Mouse (Mus musculus) spleen, postnatal 10 days (tissue): ENCODE results near the gene Ablim1.

Experiments used
- DNase-seq, 2 experiments: peaks; one replicate each; pipeline ENCODE4 v3.0.0; 2021 to 2022; ENCODE audit warnings: low spot score in 2 of 2

The Ablim1 gene

GRCm38 (mm10) chr19:57128037-57128436, 186.7 kb downstream of the Ablim1 start:
- no peak for DNase-seq

- DNase-seq: no peak
Observed at GRCm38 (mm10) chr19:57127523-57127922, 187.2 kb downstream of the Ablim1 start.

GRCm38 (mm10) chr19:57126950-57127349, 187.8 kb downstream of the Ablim1 start:
- no peak for DNase-seq

- DNase-seq: no peak
Observed at GRCm38 (mm10) chr19:57124906-57125305, 189.8 kb downstream of the Ablim1 start.

DNA sequence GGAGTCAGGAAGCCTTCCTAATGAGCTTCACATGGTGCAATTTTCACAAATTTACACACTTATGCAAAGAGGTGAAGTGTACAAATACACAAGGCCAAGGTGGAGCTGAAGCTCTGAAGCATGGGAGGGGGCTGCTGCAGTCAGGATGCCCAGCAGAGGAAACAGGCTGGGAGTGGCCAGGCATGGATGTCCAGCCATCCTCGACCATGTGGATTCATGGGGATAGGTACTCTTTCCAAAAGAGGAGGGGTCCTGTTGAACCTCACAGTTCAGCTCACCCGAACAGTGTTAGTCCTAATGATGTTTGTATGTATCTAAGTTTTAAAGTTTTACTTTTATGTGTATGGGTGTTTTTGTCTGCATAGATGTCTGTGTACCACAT, 190.6 kb downstream of the Ablim1 start:
- DNase-seq: no peak

DNA sequence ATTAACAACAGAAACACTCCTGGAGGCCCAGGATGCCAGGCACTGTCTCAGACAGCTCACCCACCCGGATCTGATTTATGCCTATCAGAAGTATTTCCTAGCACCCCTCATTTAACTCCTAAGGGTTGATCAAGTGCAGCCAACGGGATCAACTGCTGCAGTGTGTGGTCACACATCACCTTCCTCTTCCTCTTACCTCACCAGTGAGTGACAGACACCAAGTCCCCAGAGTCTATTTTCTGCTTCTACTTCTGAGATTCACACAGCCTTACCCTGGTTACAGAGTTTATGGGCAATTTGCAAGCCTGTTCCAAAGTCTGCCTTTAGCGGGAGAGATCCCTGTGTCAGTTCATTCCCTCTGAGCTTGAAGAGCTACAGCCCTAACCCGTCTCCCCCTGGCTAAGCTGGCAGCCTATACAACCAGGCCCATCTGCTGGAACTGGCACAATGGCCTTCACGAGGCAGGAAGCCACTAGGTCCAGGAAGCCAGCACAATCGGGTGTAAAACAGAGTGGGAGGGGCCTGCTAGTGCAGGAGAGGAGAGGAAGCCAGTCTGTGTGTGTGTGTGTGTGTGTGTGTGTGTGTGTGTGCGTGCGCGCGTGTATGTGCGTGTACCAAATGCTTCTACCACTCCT, 191.1 kb downstream of the Ablim1 start:
- peak; percentile 36 to 77 for DNase-seq

DNA sequence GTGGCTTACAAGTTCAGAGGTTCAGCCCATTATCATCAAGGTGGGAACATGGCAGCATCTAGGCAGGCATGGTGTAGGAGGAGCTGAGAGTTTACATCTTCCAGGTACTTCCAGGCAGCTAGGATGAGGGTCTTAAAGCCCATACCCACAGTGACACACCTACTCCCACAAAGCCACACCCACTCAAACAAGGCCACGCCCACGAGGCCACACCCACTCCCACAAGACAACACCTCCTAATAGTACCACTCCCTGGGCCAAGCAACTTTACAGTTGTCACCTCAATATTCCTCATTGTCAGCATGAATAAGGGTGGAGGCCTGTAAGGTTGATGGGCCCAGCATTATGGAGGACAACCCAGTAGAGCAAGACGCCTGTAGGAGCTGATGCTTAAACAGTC, 192.5 kb downstream of the Ablim1 start:
- DNase-seq: peak in 1 of 2 experiments; percentile 42

DNA sequence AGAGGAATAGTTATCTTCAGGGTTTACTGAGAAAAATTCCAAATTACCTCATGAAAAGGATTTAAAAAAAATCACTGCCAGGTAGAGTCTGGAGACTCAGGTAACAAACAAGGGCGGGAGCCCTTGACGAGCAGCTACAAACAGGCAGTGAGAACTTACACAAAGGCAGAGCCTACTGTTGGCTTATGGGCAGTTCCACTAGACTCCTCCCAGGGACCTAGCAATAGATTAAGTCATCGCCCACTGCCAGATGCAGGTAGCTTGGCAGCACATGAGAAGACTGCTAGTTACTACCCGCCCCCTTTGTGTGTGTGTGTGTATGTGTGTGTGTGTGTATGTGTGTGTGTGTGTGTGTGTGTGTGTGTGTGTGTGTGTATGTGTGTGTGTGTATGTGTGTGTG, 193.7 kb downstream of the Ablim1 start:
- DNase-seq: no peak

DNA sequence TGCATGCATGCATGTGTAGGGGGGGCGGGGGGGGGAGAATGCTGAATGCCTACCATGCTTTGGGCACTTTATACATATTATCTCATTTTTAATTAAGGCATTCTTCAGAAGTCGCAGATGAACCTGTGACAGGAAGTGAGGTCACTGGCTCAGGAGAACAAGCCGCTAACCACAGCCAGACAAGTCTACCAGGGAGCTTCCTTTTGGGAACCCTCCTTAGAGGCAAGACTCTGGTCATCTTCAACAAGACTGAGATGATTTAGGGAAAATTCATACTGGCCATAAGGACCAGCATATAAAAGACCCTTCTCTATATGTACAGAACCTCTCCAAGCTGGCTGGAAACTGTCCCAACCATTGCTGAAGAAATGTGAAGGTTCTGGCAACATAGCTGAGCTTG, 195.1 kb downstream of the Ablim1 start:
- peak in 1 of 2 experiments; percentile 41 for DNase-seq

DNA sequence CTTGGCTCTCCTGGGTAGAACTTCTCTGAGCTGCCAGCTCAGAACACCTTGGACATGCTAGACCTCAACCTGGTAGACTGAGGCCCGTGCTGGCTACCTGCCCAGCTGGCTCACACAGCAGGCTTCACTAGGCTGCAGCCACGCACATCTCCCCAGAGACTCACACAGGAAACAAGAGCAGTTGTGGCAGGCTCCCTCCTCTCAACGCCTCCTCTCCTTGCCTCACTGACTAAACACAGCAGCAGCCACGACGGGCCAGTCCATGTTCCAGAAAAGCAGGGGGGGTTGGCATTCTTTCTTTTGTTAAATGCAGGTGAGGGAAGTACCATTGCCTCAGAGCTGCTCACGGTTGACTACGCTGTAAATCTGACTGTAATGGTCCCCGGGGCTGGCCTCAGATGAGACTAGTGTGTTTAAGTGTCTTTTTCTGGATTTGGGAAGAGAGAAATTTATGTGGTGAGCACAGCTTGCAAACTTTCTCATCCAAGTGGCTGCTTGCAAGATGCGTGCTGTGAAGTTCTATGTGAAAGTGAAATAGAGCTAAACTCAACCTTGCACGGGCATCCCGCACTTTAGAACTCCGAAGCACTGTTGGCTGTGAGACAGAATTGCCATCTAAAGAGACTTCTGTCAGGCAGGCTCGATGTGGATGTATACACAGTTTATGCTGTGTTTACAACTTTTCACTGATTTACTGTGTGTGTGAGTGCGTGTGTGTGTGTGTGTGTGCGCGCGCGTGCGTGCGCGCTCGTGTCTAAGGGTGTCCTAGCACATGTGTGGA, 195.7 kb downstream of the Ablim1 start:
- peak; percentile 50 to 82 for DNase-seq

GRCm38 (mm10) chr19:57117751-57118150, 197.0 kb downstream of the Ablim1 start:
- peak in 1 of 2 experiments; percentile 46 for DNase-seq

GRCm38 (mm10) chr19:57116871-57117501, 197.7 kb downstream of the Ablim1 start:
- DNase-seq: no peak

DNA sequence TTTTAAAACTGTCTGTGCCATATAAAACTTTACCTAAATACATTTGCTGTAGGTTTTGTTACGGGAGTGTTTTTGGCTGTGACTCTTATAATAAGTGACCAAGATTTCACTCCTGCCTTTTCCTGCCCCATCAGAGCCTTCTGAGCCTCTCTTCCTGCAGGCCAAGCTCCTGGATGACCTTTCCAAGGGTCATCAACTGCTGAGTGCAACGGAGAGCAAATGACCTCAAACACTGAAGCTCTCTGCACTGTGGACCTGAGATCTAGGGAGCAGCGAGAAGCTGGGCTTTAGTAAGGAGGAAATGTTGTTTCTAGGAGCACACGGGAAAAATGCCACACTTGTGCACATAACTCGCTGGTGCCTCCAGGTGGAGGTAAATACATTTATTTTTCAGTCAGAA, 199.0 kb downstream of the Ablim1 start:
- DNase-seq: no peak

GRCm38 (mm10) chr19:57114951-57115350, 199.8 kb downstream of the Ablim1 start:
- DNase-seq: no peak

GRCm38 (mm10) chr19:57113975-57114374, 200.7 kb downstream of the Ablim1 start:
- no peak for DNase-seq

- DNase-seq: no peak
Observed at GRCm38 (mm10) chr19:57112816-57113406, 201.8 kb downstream of the Ablim1 start.

DNA sequence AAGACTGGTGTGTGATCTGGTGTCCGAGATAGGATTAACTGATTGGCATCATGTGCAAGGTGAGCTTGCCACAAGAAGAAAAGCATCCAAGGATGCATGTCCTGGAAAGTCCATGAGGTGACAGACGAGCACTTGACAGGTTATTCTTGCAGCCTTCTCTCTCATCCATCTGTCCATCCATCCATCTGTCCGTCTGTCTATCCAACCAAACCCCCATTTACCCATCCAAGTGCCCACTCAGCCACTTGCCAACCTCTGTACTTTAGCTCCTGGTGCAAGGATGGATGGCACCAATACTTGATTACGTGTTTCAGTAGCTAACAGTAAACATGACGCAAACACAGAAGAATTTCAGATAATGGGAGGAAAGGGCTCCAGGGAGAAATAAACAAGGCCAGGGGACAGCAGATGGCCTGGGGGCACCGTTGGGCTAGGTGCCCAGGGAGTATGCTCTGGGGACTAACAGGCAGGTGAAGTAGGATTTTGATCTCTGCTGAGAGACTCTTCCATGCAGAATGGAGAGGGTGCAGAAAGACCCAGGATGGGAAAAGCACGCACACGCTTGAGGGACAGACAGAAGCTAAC, 202.4 kb downstream of the Ablim1 start:
- no peak for DNase-seq

DNA sequence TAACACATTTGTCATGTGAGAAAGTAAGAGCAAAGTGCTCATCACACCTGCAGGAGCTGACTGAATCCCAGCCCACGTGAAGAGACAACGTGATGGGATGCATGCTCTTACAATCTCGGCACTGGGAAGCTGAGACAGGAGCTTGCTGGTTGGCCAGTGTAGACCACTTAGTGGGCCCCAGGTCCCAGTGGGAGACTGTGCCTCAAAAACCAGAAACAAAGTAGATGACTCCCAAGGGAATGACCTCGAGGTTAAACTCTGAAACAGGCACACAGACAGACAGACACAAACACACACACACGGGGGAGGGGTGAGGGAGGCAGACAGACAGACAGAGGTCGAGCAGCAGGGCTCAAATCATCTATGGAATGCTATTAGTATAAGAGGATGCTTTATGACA, 203.4 kb downstream of the Ablim1 start:
- no peak for DNase-seq

DNA sequence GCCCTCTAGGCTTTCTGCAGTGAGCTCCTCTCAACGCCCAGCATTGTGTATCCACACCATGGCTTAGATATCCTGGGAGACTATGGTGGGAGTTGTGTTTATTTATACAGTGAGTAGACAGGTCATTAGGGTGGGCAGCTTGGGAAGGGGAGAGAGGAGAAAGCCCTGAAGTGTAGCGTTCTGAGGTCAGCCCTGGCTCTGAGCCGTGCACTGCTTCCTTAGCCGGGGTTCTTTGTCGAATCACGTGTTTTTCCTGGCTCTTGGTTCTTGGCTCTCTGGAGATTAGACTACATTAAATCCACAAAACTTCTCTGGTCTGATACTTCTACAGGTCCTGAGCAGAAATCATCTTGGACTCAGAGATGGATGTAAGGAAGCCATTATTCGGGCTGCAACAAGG, 205.1 kb downstream of the Ablim1 start:
- DNase-seq: no peak

DNA sequence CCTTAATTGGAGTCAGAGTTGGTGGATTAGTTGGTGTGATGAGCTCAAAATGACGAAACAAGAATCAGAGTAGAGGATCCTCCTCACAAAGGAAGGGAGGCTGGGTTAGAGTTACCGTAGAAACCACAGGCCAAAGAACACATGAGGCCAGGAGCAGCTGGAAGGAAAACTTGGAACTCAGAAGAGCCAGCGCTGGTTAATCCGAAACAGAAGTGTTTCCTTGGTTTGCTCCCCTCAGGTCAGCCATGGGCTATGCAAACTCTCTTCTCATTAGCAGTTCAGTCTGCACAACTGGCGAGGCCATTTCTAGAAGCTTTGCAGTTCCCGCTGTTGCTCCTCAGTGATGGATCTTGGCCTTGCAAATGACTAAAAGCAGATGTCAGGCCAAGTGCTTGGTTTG, 208.2 kb downstream of the Ablim1 start:
- no peak for DNase-seq

DNA sequence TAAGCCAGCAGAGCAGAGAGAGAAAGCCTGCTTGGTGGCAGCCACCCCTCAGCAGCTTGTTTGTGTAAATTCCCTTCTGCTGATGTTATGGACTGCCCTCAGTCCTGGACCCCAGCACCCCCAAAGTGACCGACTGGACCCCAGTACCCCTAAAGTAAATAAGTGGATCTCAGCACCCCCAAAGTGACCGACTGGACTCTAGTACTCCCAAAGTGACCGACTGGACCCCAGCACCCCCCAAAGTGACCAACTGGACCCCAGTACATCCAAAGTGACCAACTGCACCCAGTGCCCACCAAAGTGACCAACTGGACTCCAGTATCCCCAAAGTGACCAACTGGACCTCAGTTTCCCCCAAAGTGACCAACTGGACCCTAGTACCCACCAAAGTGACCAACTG, 208.7 kb downstream of the Ablim1 start:
- DNase-seq: no peak

GRCm38 (mm10) chr19:57105156-57105555, 209.6 kb downstream of the Ablim1 start:
- no peak for DNase-seq
